Mouse (Mus musculus): Measurements from ENCODE around the gene Phldb2. TPM values are rescaled to one million over a fixed set of nuclear protein-coding genes. Genes with fewer than 3 reads are reported as not detected.

Gene Phldb2
- polyA plus RNA-seq, 1 experiment from 2014 or later, result 46.2 TPM

- no peak for DNase-seq (ENCODE audit: low spot score)
These were observed 188.3 kb downstream of the Phldb2 start for GRCm38 (mm10) chr16:45765102-45765501.

GRCm38 (mm10) chr16:45762859-45763505 lies 190.4 kb downstream of the Phldb2 start:
- no peak overlapping the region for H3K4me3 ChIP-seq
- no peak for DNase-seq (ENCODE audit: low spot score)
- H3K27me3 ChIP-seq (replicated peaks; ENCODE audit: low read depth, poor library complexity, severe bottlenecking), result no peaks in the 10 kb centered on the region
- H3K4me1 ChIP-seq, result no peaks in the 10 kb centered on the region
- H3K27ac ChIP-seq (replicated peaks), result no peak overlapping the region
- H3K36me3 ChIP-seq (replicated peaks), result peaks cover 70% of the 10 kb centered on the region
- no peaks in the 10 kb centered on the region for H3K9me3 ChIP-seq
- 93% methylated on average over 13 of the region's 13 CpGs for WGBS

More at GRCm38 (mm10) chr16:45765102-45765501, 188.3 kb downstream of the Phldb2 start:
- no peaks in the 10 kb centered on the region for H3K27me3 ChIP-seq (replicated peaks; ENCODE audit: low read depth, poor library complexity, severe bottlenecking)
- H3K36me3 ChIP-seq (replicated peaks), result peaks cover 67% of the 10 kb centered on the region
- H3K4me1 ChIP-seq, result 0 out of 2 replicates have a peak, but pooled peaks cover 3% of the 10 kb centered on the region
- 91% methylated on average over 3 of the region's 3 CpGs for WGBS
- no peak overlapping the region for H3K4me3 ChIP-seq
- no peaks in the 10 kb centered on the region for H3K9me3 ChIP-seq
- no peak overlapping the region for H3K27ac ChIP-seq (replicated peaks)

- WGBS, result 88% methylated on average over 1 of the region's 1 CpGs
- Histone ChIP-seq H3K4me1 (no peaks in the 10 kb centered on the region), H3K4me3 (no peak overlapping the region), H3K36me3 (replicated peaks) (peaks cover 71% of the 10 kb centered on the region), H3K9me3 (no peaks in the 10 kb centered on the region), H3K27me3 (replicated peaks; ENCODE audit: low read depth, poor library complexity, severe bottlenecking) (no peaks in the 10 kb centered on the region), H3K27ac (replicated peaks) (no peak overlapping the region)
- DNase-seq (ENCODE audit: low spot score), result no peak
These were observed 192.0 kb downstream of the Phldb2 start for GRCm38 (mm10) chr16:45761425-45761824.

GRCm38 (mm10) chr16:45758726-45759269 lies 194.6 kb downstream of the Phldb2 start:
- Histone ChIP-seq H3K27me3 (replicated peaks; ENCODE audit: low read depth, poor library complexity, severe bottlenecking) (no peaks in the 10 kb centered on the region), H3K27ac (replicated peaks) (no peak overlapping the region), H3K36me3 (replicated peaks) (peaks cover 59% of the 10 kb centered on the region), H3K4me1 (no peaks in the 10 kb centered on the region), H3K9me3 (no peaks in the 10 kb centered on the region), H3K4me3 (no peak overlapping the region)
- no peak for DNase-seq (ENCODE audit: low spot score)
- WGBS, result 89% methylated on average over 9 of the region's 9 CpGs

- peaks cover 49% of the 10 kb centered on the region for H3K36me3 ChIP-seq (replicated peaks)
- no peaks in the 10 kb centered on the region for H3K27me3 ChIP-seq (replicated peaks; ENCODE audit: low read depth, poor library complexity, severe bottlenecking)
- H3K27ac ChIP-seq (replicated peaks), result no peak overlapping the region
- no peaks in the 10 kb centered on the region for H3K4me1 ChIP-seq
- DNase-seq (ENCODE audit: low spot score), result no peak
- no peaks in the 10 kb centered on the region for H3K9me3 ChIP-seq
- 88% methylated on average over 12 of the region's 12 CpGs for WGBS
- no peak overlapping the region for H3K4me3 ChIP-seq
These were observed 195.8 kb downstream of the Phldb2 start for GRCm38 (mm10) chr16:45757421-45758078.

GRCm38 (mm10) chr16:45756855-45757254 lies 196.5 kb downstream of the Phldb2 start:
- Histone ChIP-seq H3K4me3 (no peak overlapping the region), H3K27me3 (replicated peaks; ENCODE audit: low read depth, poor library complexity, severe bottlenecking) (no peaks in the 10 kb centered on the region), H3K27ac (replicated peaks) (no peak overlapping the region), H3K36me3 (replicated peaks) (peaks cover 50% of the 10 kb centered on the region), H3K9me3 (no peaks in the 10 kb centered on the region), H3K4me1 (no peaks in the 10 kb centered on the region)
- 45% methylated on average over 9 of the region's 9 CpGs for WGBS
- DNase-seq (ENCODE audit: low spot score), result peak; percentile 20

GRCm38 (mm10) chr16:45743591-45744144 lies 209.7 kb downstream of the Phldb2 start:
- peaks cover 28% of the 10 kb centered on the region for H3K36me3 ChIP-seq (replicated peaks)
- no peak for DNase-seq (ENCODE audit: low spot score)
- 70% methylated on average over 4 of the region's 4 CpGs for WGBS
- peak overlapping the region; percentile 98 for H3K27ac ChIP-seq (replicated peaks)
- no peaks in the 10 kb centered on the region for H3K27me3 ChIP-seq (replicated peaks; ENCODE audit: low read depth, poor library complexity, severe bottlenecking)
- no peaks in the 10 kb centered on the region for H3K9me3 ChIP-seq
- peaks cover 21% of the 10 kb centered on the region for H3K4me1 ChIP-seq
- peak overlapping the region; percentile 77 for H3K4me3 ChIP-seq

GRCm38 (mm10) chr16:45742615-45743476 lies 210.6 kb downstream of the Phldb2 start, which contains the start of gene Abhd10:
Gene Abhd10, minus strand, starts transcription at chr16:45742955.
- peak within 1 kb of the TSS; percentile 98 for H3K27ac ChIP-seq (replicated peaks)
- no peaks in the 10 kb centered on the region for H3K27me3 ChIP-seq (replicated peaks; ENCODE audit: low read depth, poor library complexity, severe bottlenecking)
- H3K4me3 ChIP-seq, result peak within 1 kb of the TSS; percentile 77
- H3K4me1 ChIP-seq, result peaks cover 21% of the 10 kb centered on the region
- WGBS, result under 1% methylated on average over 51 of the region's 51 CpGs
- no peaks in the 10 kb centered on the region for H3K9me3 ChIP-seq
- peaks cover 27% of the 10 kb centered on the region for H3K36me3 ChIP-seq (replicated peaks)
- DNase-seq (ENCODE audit: low spot score), result peak; percentile 99

- WGBS, result 90% methylated on average over 8 of the region's 8 CpGs
These were observed 215.5 kb downstream of the Phldb2 start for GRCm38 (mm10) chr16:45737880-45738279.

GRCm38 (mm10) chr16:45736724-45737123 lies 216.7 kb downstream of the Phldb2 start:
- no peak for DNase-seq (ENCODE audit: low spot score)
- H3K36me3 ChIP-seq (replicated peaks), result peaks cover 76% of the 10 kb centered on the region
- H3K4me1 ChIP-seq, result peaks cover 10% of the 10 kb centered on the region
- no peaks in the 10 kb centered on the region for H3K27me3 ChIP-seq (replicated peaks; ENCODE audit: low read depth, poor library complexity, severe bottlenecking)
- 93% methylated on average over 3 of the region's 3 CpGs for WGBS
- no peaks in the 10 kb centered on the region for H3K9me3 ChIP-seq
- H3K4me3 ChIP-seq, result no peak overlapping the region
- H3K27ac ChIP-seq (replicated peaks), result no peak overlapping the region

More at GRCm38 (mm10) chr16:45737880-45738279, 215.5 kb downstream of the Phldb2 start:
- no peaks in the 10 kb centered on the region for H3K27me3 ChIP-seq (replicated peaks; ENCODE audit: low read depth, poor library complexity, severe bottlenecking)
- no peaks in the 10 kb centered on the region for H3K9me3 ChIP-seq
- peaks cover 13% of the 10 kb centered on the region for H3K4me1 ChIP-seq
- H3K4me3 ChIP-seq, result no peak overlapping the region
- H3K36me3 ChIP-seq (replicated peaks), result peaks cover 65% of the 10 kb centered on the region
- no peak overlapping the region for H3K27ac ChIP-seq (replicated peaks)
- no peak for DNase-seq (ENCODE audit: low spot score)

- 91% methylated on average over 5 of the region's 5 CpGs for WGBS
- Histone ChIP-seq H3K27me3 (replicated peaks; ENCODE audit: low read depth, poor library complexity, severe bottlenecking) (no peaks in the 10 kb centered on the region), H3K9me3 (no peaks in the 10 kb centered on the region), H3K27ac (replicated peaks) (no peak overlapping the region), H3K4me1 (peaks cover 9% of the 10 kb centered on the region), H3K36me3 (replicated peaks) (peaks cover 58% of the 10 kb centered on the region), H3K4me3 (no peak overlapping the region)
- DNase-seq (ENCODE audit: low spot score), result no peak
These were observed 224.2 kb downstream of the Phldb2 start for GRCm38 (mm10) chr16:45729163-45729562.

- DNase-seq (ENCODE audit: low spot score), result peak; percentile 68
- peak overlapping the region; percentile 64 for H3K4me3 ChIP-seq
- H3K9me3 ChIP-seq, result no peaks in the 10 kb centered on the region
- H3K36me3 ChIP-seq (replicated peaks), result peaks cover 49% of the 10 kb centered on the region
- H3K27me3 ChIP-seq (replicated peaks; ENCODE audit: low read depth, poor library complexity, severe bottlenecking), result no peaks in the 10 kb centered on the region
- H3K4me1 ChIP-seq, result peaks cover 32% of the 10 kb centered on the region
- H3K27ac ChIP-seq (replicated peaks), result peak overlapping the region; percentile 93
- under 1% methylated on average over 10 of the region's 10 CpGs for WGBS
These were observed 228.7 kb downstream of the Phldb2 start for GRCm38 (mm10) chr16:45724742-45725102.

Measured in embryonic facial prominence, embryonic 10.5 days (tissue).